Mouse (Mus musculus) duodenum, adult 2 months (tissue): ENCODE measurements around the gene Itih2. TPM values are rescaled to one million over a fixed set of nuclear protein-coding genes. Genes with fewer than 3 reads are reported as not detected.

Source experiments
- polyA plus RNA-seq: library from polyadenylated mRNA; depleted of rRNA; stranded (reverse); fragments of >200 nt; gene quantifications from 2 replicates; pipeline ENCODE4 v1.2.3, GENCODE M21; 2012; ENCODE audit warnings: low replicate concordance; rRNA removed

Gene Itih2
- 1.5 TPM in 1 of 2 replicates, not detected in the other for polyA plus RNA-seq

DNA sequence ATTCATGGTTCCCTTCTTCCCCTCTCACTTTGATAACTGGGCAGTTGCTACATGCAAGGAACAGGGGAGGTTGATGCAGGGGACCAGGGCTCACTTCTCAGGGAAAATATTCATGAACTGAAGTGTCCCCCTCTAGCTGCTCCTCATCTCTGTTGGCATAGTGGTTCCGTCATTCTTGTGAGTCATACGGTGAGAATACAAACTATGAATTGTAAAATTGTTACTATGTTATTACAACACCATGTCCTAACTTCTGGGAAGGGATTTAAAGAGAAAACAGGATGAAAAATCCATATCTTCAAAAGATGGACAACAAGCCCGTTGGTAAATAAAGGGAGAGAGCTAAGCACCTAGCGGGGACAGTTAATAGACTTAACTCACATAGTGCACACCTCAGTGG, at the start of gene Itih2:
Itih2 (minus strand) TSS at position 101 of the 400 bp plus-strand sequence.

DNA sequence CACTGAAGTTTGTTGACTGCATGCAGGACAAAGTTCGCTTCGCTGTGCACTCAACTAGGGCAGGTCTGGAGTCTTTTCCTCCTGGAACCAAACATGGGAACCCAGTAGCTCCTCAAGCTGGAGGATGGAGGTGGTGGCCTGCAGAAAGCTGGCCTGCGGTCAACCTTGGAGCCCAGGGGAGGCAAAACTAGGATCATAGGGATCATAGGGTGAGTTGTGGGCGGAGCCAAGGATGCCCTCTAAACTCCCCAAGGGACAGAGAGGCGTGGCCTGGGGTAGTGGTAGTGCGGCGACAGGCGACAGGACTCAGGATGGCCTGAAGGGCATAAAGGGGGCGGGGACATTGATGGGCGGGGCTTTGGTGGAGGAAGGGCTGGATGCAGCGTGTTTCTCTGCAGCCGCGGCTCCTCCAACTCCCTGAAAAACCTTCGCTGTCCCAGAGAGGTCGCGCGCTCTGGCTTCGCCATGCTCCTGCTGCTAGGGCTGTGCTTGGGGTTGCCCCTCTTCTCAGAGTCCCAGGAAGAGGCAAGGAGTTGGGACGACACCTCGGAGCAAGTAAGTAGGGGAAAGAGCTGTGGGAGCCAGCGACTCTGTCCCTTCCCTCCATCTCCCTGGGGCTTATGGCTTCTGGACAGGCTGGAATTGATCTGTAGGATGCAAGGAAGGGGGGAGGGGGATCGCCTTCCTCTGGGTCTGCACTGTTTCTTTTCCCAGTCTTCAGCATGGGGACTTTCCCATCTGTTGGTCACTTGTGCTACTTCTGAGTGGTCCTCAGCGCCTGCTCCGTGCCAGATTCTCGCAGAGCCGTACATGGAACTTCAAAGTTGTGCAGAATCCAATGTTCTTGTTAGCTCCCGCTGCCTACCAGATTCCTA, 22.2 kb upstream of the Itih2 start, which contains the start of gene Itih5:
Itih5 (plus strand) TSS at position 371 of the 875 bp plus-strand sequence.

DNA sequence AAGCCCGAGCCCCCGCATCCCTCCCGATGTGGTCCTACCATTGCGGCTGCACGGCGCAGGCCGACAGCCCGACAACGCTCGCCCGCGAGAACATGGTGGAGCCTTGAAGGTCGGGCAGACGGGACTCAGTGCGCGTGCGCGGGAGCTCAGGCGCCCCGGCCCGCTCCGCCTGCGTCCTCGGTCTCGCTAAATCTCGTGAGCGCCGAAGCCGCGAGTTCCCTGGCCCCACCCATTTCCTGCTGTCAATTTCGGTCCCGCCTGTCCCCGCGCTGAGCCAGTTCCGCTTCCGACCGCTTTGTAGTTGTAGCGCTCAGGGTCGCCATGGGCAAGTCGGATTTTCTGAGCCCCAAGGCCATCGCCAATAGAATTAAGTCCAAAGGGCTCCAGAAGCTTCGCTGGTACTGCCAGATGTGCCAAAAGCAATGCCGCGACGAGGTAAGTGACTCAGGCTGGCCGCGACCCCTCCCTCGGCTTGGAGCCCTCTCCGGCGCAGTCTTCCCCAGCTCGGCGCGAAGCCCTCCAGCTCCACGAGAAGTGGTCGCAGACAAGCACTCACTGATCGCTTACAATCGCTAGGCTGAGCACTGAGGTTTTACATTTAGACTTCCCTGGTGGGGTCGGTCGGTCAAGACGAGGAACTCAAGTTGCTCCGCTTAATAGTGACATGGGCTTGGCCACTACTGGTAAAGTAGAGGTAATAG, 50.7 kb downstream of the Itih2 start, which contains the start of the genes Atp5c1 and Kin:
Atp5c1 (minus strand) TSS at position 201 of the 701 bp plus-strand sequence.
Kin (plus strand) TSS at position 284 of the 701 bp plus-strand sequence.

DNA sequence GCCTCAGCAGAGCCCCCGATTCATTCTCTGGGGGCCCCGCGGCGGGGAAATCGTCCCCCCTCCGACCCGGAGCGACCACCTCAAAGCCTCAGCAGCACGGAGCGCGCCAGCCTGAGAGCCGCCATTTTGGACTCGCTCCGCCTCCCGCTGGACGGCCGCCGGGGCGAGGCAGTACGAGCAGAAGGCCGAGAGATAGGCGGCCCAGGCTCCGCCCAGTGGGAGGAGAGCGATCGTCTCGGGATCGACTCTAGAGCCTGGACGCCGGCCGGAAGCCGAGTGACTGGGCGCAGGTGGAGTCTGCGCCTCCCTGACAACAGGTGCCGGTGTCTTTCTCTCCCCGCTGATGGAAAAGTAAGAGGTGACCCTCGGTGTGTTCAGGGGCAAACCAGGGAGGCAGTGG, 82.7 kb downstream of the Itih2 start, which contains the start of gene Taf3:
Taf3 (minus strand) TSS at position 136 of the 400 bp plus-strand sequence.

Other genes with a start within 250 kb of the Itih2 start
- not detected in 2 replicates for gene 9230102O04Rik, start 241.9 kb downstream of the Itih2 start, polyA plus RNA-seq
- gene Gata3, start 241.4 kb downstream of the Itih2 start, polyA plus RNA-seq, result 1.1 and 1.2 TPM in 2 replicates
- 2.7 and 3.2 TPM in 2 replicates for gene Taf3, start 82.8 kb downstream of the Itih2 start, polyA plus RNA-seq
- 258 and 383 TPM in 2 replicates for gene Atp5c1, start 50.9 kb downstream of the Itih2 start, polyA plus RNA-seq
- 0.55 and 0.78 TPM in 2 replicates for gene Kin, start 50.8 kb downstream of the Itih2 start, polyA plus RNA-seq
- gene Itih5, start 22.2 kb upstream of the Itih2 start, polyA plus RNA-seq, result 1.5 and 1.7 TPM in 2 replicates
- not detected in 2 replicates for gene Sfmbt2, start 239.1 kb upstream of the Itih2 start, polyA plus RNA-seq